ENCODE assay signal across 9 mouse cellular contexts in genomic region chr14:120480341-120480900, GRCm38 (mm10). TPM values are rescaled to one million over a fixed set of nuclear protein-coding genes. Genes with fewer than 3 reads are reported as not detected.
A peak's percentile ranks its signal among the peaks of the same experiment; 100 is the strongest.
DNase-seq lines count a peak whose midpoint lies in the region; ATAC-seq lines count a peak whose summit lies in the region.
"Had no signal": no experiment of that assay in that cellular context is flagged by ENCODE, and none has a peak within 500 bp of the region (broad histone marks: within the 10 kb centered on the region; RNA-seq: fewer than 3 reads in every experiment).

No protein-coding gene starts in this region.

- H3K9me3 ChIP-seq in heart, embryonic 10.5 days, result no peaks in the 10 kb centered on the region
- H3K9me3 ChIP-seq in neural tube, embryonic 12.5 days, result no peaks in the 10 kb centered on the region
- no peaks in the 10 kb centered on the region for H3K9me3 ChIP-seq in liver, embryonic 16.5 days (replicated peaks; ENCODE audit: control insufficient read depth, low read length)

- peaks cover 14% of the 10 kb centered on the region; the same call in 1 of the 2 replicates for H3K36me3 ChIP-seq in heart, embryonic 10.5 days
- H3K36me3 ChIP-seq in neural tube, embryonic 12.5 days, result peaks cover 4% of the 10 kb centered on the region; the same call in 1 of the 2 replicates
- no peaks in the 10 kb centered on the region for H3K36me3 ChIP-seq in liver, embryonic 16.5 days (ENCODE audit: control insufficient read depth, insufficient read depth)

- WGBS in heart, embryonic 10.5 days, result 85% methylated on average over 8 of the region's 8 CpGs
- WGBS in neural tube, embryonic 12.5 days, result 87% methylated on average over 8 of the region's 8 CpGs
- WGBS in liver, embryonic 16.5 days (ENCODE audit: insufficient replicate concordance), result 57% methylated on average over 8 of the region's 8 CpGs

- ATAC-seq in neural tube, embryonic 12.5 days (ENCODE audit: low FRiP score, low read depth), result no peak
- no peak for ATAC-seq in liver, embryonic 16.5 days (ENCODE audit: low read depth)
- no peak for ATAC-seq in megakaryocyte progenitor cell, adult 5-6 weeks (replicated peaks; ENCODE audit: poor library complexity)

- H3K4me2 ChIP-seq in neural tube, embryonic 12.5 days (replicated peaks), result 0 out of 2 replicates have a peak overlapping the region, but pooled peaks have one; percentile 0
- 0 out of 2 replicates have a peak overlapping the region, but pooled peaks have one; percentile 3 for H3K4me2 ChIP-seq in liver, embryonic 16.5 days (ENCODE audit: low read depth, low read length)

- peak overlapping the region; percentile 6; the same call in 1 of the 2 replicates for H3K4me3 ChIP-seq in heart, embryonic 10.5 days
- no peak overlapping the region for H3K4me3 ChIP-seq in neural tube, embryonic 12.5 days
- no peak overlapping the region for H3K4me3 ChIP-seq in liver, embryonic 16.5 days (ENCODE audit: low read depth, low read length)

- no peak overlapping the region for H3K9ac ChIP-seq in neural tube, embryonic 12.5 days
- H3K9ac ChIP-seq in liver, embryonic 16.5 days (ENCODE audit: low read depth, low read length), result no peak overlapping the region

- H3K4me1 ChIP-seq in heart, embryonic 10.5 days, result peaks cover 4% of the 10 kb centered on the region; the same call in 1 of the 2 replicates
- peaks cover 11% of the 10 kb centered on the region; the same call in 1 of the 2 replicates for H3K4me1 ChIP-seq in neural tube, embryonic 12.5 days
- H3K4me1 ChIP-seq in liver, embryonic 16.5 days (ENCODE audit: control insufficient read depth, low read depth, low read length), result peaks cover 2% of the 10 kb centered on the region; the same call in 1 of the 2 replicates

- intact Hi-C loops in heart, postnatal 25 days (cut with DNase I), result no loop called here

- H3K27ac ChIP-seq in heart, embryonic 10.5 days, result no peak overlapping the region
- no peak overlapping the region for H3K27ac ChIP-seq in neural tube, embryonic 12.5 days
- H3K27ac ChIP-seq in liver, embryonic 16.5 days (ENCODE audit: low read length), result no peak overlapping the region

- no peak for DNase-seq in heart, embryonic 10.5 days (ENCODE audit: low spot score)
- no peak for DNase-seq in heart, postnatal 25 days (ENCODE audit: low spot score)
- no peak for DNase-seq in neural tube, embryonic 10.5 days (ENCODE audit: extremely low spot score, low spot score)
- no peak for DNase-seq in adrenal gland, postnatal 25 days
- DNase-seq in layer of hippocampus, adult 9-10 months (ENCODE audit: low spot score), result no peak
- DNase-seq: gastrocnemius, postnatal 36 days had no signal

- H3K27me3 ChIP-seq in heart, embryonic 10.5 days (ENCODE audit: insufficient read depth, poor library complexity, severe bottlenecking), result no peaks in the 10 kb centered on the region
- H3K27me3 ChIP-seq in neural tube, embryonic 12.5 days (replicated peaks), result no peaks in the 10 kb centered on the region
- peaks cover 14% of the 10 kb centered on the region for H3K27me3 ChIP-seq in liver, embryonic 16.5 days (ENCODE audit: control insufficient read depth, insufficient read depth, low read depth, low read length)

RNA-seq across cellular contexts. Expression of gene Rap2a, which starts 2.2 kb away (rescaled TPM):
- polyA plus RNA-seq in heart, embryonic 10.5 days (2016; fragmentation: Nextera tagmentation; extraction: Ambion mirVana), result 11.7 and 12.9 TPM in 2 replicates
- 10 to 100 TPM; 12.9 to 14.0 TPM for total RNA-seq in heart, postnatal 25 days (2021)
- 20.7 and 21.8 TPM in 2 replicates for polyA plus RNA-seq in neural tube, embryonic 12.5 days (2016; fragmentation: Nextera tagmentation; extraction: Ambion mirVana)
- polyA plus RNA-seq in liver, embryonic 16.5 days (2015; fragmentation: Nextera tagmentation; extraction: Ambion mirVana), result 0.86 and 0.89 TPM in 2 replicates
- total RNA-seq in adrenal gland, postnatal 25 days (2021), result 24.3 and 25.8 TPM in 2 replicates
- total RNA-seq in megakaryocyte progenitor cell, adult 5-6 weeks (2015), result 7.3 and 10.0 TPM in 2 replicates
- total RNA-seq in megakaryocyte progenitor cell, adult 5-6 weeks (2017), result 4.7 and 5.5 TPM in 2 replicates
